Mouse (Mus musculus) mouse embryonic stem cell (cell line): ENCODE measurements around the gene Aamdc.

Experiments
- in situ Hi-C, 2 experiments: fragments of 300-500 bp; cut with MboI; formaldehyde crosslinking; loops; 1 replicate in 1 of 2; 3 replicates in 1 of 2; pipeline ENCODE4 v1.14.3; 2019 to 2020; ENCODE audit warnings: low sequenced_read_pairs in 2 of 2, low pct_unique_long_range_greater_than_20kb in 1 of 2, mixed read lengths in 1 of 2; ENCODE audit not compliant: unreplicated experiment in 1 of 2

The Aamdc gene

DNA sequence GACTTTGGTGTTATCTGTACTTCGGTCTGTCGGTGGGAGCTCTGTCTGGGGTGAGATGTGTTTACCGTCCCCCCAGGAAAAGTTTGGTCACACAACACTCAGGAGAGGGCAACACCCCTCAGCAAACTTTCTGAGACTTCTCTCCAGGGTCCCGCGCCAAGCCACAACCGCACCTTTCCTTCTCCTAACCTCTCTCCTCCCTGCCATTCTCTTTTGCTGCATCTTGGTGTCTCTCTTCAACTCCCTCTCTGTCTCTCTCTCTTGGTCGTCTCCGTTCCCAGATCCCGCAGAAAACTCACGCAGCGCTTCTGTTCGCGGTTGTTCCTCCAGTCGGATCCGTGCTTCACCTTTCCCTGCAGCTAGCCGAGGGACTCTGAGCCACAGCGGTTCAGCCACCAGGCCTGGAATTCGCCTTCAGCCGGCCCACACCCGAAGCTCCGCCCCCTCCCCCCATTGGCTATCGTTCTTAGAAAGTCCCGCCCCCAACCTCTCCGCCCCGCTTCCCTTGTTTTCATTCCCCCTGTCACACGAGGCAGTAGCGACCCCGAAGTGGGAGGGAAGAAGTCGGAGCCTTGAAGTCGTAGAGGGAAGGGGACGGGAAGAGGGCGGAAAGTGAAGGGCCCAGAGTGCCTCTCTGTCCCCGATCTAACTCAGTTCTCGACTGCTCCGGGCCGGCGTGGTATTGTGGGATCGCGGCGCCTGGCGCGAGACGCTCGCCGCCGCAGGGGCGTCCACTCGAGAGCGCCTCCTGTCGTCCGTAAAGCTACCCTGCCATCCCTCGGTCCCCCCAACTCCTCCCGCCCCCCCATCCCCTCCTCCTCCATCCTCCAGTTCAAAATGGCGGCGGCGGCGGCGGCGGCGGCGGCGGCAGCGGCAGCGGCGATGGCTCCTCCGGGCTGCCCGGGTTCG lies at the start of gene Aamdc, which contains the start of gene Rsf1:
Gene Aamdc, minus strand, starts transcription at position 431 of the 909 bp plus-strand sequence.
Gene Rsf1, plus strand, starts transcription at position 823 of the 909 bp plus-strand sequence.
- in situ Hi-C loops, result no loop called here

DNA sequence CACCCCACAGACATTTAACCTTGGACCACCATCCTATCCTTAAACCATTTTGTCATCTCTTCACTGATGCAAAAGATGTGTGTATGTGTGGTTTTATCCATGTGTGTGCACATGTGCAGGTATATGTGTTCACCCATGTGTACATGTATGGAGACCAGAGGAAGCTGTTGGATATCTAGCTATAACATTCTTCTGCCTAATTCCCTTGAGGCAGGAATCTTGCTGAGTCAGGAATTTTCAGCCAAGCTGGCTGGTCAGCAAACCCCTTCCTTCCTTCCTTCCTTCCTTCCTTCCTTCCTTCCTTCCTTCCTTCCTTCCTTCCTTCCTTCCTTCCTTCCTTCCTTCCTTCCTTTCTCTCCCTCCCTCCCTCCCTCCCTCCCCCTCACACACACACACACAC lies 44.1 kb upstream of the Aamdc start:
- in situ Hi-C loops, result no loop called here

DNA sequence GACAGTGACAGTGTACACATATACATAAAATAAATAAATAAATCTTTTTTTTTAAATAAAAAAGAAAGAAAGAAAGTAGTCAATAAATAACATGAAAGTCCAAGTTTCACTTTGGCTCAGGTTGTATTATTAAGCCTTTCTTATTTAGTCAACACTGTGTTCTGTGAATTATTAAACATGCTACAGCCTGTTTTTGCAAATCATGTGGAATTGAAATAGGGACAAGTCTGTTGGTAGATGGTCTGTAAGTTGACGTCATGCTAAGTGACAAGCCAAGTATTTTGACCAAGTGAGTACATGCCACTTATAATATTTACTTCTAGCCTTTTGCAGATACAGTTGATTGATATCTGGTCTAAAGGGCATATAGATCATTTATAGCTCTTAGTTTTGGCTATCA lies 43.4 kb upstream of the Aamdc start:
- in situ Hi-C loops, result no loop called here

DNA sequence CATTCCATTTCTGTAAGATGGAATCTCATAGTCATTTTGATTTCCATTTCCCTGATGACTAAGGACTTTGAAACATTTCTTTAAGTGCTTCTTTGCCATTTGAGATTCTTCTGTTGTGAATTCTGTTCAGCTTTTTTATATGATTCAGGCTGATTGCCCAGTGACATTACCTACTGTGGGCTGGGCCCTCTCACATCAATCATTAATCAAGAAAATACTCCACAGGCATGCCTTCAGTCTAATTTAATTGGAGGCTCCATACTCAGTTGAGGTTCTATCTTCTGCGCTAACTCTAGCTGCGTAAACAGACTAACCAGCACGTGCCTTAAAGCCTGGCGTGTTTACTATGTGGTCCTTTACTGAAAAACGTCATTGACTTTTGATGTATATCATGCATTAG lies 42.0 kb upstream of the Aamdc start:
- in situ Hi-C loops, result no loop called here

DNA sequence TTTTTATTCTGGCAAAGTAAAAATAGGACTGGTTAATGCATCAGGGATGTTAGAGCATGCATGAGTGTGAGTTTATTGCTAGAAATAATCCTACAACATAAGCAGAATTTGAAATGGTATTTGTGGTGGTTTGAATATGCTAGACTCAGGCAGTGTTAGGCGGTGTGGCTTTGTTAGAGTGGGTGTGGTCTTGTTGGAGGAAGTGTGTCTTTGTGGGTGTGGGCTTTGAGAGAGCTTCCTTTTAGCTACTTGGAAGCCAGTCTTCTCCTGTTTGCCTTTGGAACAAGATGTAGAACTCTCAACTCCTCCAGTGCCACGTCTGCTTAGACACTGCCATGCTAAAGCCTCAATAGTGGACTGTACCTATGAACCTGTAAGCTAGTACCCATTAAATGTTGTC lies 19.3 kb upstream of the Aamdc start:
- in situ Hi-C loops, result no loop called here

DNA sequence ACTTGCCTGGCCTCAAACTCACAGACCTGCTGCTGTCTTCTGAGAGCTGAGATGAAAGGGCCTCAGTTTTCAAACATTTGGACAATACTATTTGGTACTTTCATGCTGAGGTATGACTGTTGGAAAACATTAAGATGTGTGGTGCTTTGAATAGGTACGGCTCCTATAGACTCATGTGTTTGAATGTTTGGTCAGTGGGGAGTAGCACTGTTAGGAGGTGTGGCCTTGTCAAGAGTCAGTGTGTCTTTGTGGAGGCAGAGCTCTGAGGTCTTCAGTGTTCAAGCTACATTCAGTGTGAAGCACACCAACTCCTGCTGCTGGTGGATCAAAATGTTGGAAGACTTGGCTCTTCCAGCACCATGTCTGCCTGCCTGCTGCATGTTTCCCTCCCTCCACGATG lies 14.2 kb upstream of the Aamdc start:
- in situ Hi-C loops, result no loop called here

DNA sequence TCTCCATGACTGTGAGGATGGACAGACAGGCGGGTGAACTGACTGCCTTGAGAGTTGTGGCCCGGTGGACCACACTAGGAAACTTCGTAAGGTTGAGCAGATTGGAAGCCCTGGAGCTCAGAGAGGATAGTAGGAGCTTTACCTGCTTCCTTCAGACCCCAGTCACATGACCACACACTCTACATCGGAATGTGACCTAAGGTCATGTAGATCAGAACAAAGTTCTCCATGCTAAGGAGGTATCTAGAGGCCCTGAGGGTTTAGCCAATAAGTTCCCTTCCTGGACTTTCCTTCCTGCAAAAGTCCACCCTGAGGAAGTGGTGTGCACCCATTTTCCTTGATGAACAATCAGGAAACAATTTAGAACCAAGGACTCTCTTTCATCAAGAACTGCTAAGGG lies 13.1 kb upstream of the Aamdc start:
- in situ Hi-C loops, result no loop called here

DNA sequence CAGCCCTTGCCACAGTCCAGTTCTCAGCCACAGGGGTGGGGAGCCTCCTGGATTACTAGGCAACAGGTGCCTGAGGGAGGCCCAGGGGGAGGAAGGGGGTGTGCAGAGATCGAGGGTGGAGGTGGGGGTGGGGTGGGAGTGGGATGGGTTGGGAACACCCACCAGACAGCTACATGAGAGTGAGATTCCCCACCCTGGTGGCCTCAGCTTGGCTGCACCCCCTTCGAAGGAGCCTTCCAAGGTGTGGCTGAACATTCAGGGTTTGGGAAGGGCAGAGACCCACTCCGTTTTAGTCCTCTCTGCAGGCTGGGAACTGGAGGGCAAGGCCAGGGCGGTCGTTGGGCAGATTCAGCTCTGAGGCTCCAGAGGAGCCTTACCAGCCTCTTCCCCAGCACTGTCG lies 12.0 kb upstream of the Aamdc start:
- in situ Hi-C loops, result no loop called here

DNA sequence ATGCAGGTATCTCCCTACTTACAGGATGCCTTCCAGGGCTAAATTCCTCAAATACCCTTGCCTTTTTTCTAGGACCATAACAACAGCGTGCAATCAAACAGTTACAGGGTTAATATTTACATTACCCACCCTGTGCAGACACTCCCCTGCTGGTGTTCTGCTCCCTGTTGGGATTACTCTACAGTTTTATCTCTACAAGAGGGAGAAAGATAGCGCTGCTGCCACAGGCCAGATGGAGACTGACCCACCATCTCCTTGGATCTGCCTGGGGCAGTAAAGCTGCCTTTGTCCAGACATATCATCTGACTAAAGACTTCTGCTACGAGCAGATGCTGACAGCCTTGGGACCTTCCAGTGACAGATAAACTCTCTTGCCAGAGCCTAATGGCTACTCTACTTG lies 11.2 kb upstream of the Aamdc start:
- in situ Hi-C loops, result no loop called here

DNA sequence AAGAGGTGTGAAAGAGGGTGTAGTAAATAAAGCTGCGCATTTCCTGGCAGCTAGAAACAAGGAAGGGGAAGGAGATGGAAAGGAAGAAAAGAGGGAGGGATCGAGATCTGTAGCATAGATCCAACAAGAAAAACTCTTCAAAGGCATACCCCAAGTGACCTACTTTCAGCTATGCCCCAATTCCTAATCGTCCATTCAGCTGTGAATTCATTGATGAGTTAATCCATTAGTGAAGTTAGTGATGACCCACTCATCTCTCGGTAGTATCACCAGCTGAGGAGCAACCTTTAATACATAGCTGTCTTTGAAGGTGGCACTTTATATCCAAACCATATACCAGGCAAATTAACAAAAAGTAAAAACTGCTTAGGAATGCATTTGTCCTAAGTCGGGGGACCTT lies 9.2 kb upstream of the Aamdc start:
- in situ Hi-C loops, result no loop called here

DNA sequence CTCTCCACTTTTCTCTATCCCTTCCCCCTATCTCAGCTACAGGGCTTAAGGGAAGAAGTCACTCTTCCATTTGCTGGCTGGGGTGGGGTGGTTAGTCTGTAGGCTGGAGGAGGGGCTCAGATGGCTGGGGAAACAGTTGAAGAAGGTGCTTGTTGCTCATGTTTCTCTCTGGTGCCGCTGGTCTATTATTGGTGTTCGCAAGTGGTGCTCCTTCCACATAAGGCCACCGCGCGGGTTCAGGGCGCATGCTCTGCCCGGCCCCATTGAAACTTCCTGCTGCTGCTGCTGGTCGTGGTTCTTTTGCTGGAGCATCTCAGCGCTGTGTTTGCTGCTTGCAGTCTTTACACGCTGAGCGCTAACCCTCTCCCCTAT lies 1.5 kb upstream of the Aamdc start:
- in situ Hi-C loops, result no loop called here

DNA sequence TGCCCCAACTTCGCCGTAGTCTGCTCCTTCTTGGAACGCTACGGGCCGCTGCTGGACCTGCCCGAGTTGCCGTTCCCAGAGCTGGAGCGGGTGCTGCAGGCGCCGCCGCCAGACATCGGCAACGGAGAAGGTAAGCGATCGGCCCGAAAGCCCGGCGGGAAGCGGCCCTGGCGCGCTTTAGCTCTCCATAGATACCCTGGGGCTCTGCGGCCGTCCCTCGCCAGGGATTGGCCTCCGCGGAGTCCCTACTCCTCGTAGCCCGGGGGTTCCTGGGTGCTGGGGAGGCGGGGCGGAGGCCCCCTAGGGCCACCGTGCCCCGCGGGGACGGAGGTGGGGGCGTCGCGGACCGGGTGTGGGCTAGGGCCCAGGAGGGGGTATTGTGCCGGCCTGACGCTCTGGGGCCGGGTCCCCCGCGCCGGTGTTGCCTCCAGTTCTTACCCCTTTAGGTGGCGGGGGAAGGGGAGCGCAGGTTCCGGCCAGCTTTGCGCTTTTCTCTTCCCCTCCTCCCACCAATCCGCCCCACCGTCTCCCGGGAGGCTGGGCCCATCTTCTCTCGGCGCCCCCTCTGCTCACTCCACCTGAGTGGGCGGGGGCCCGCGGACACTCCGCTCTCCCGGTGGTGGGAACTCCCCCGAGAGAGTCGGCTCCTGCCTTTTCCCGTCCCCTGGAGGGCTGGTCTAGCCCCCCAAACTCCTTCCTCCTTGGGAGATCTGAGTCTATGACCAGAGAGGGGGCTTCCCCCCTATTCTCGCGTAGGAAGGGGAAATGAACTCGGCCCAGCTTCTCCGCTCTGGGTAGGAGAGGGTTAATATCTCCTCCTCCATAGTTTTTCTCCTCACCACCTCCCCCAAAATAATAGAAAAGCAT lies 912 bp upstream of the Aamdc start:
- in situ Hi-C loops, result no loop called here

DNA sequence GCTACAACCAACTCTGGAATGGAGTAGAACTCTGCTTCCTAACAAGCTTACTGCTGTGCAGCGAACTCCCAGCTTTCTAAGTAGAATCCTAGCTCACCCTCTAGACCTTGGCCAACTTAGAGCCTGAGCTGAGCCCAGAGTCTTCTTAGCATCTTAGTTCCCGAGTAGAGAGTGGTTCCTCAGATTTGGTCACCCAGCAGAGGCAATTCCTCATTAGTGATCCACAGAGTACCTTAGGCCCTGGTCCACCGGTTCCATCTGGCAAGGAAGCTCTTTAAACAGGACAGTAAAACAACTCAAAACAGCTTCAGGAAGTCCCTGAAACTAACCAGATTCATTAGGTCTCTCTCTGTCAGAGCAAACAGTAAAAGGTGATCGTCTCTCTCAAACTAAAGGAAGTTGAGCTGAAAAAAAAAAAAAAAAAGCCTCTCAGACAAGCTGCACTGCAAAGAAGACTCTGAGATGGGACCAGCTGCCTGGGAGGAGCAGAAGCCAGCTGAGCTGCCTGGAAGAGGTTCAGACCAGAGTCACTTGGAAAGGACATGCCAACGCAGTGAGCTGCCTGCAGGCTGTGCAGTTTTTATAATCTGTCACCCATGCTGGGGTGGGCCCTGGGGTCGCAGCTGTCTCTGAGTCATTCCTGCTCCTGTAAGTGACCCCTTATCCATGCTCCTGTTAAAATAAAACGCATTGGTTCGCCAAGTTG lies 783 bp downstream of the Aamdc start:
- in situ Hi-C loops, result no loop called here

DNA sequence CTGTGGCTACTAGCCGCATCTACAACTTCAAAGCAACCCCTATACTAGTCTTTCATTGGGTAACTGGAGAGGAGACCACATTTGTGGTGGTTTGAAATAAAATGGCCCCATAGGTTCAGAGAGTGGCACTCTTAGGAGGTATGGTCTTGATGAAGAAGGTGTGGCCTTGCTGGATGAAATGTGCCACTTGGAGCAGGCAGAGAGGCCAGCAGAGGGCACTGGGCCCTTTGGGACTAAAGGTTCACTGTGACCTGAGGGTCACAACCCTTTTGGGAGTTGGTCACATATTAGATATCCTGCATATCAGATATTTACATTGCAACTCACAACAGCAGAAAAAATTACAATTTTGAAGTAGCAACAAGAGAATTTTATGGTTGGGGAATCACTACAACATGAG lies 8.9 kb downstream of the Aamdc start:
- in situ Hi-C loops, result no loop called here

DNA sequence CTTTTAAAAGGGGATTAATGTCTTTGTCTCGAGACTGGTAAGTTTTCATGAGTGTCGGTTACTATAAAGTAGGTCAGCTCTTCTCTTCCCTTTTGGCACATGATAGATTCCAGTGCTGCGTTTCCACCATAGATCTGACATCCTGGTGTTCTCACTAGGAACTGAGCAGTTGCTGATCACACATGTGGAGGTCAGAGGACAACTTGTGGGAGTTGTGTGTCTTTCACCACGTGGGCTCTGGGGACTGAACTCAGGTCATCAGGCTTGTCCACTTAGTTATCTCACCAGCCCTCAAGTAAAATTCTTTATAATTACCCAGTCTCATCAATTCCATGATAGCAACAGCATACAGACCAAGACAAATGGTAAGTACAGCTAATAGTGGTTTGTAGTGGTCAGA lies 9.9 kb downstream of the Aamdc start:
- in situ Hi-C loops, result no loop called here

DNA sequence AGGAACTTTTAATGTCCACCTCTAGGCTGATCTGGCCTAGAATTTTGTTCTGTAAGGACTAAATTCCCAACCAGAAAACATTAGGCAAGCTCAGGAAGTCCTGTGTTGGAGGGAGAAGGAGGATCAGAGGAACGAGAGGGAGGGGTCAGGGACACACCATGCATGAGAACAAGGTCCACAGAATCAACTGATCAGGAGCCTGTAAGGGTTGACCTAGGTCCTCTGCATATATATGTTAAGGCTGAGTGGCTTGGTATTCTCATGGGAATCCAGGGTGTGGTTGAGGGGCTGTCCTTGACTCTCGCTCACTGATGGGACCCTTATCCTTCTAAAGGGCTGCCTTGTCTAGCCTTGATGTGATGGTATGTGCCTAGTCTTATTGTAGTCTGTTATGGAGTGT lies 15.7 kb downstream of the Aamdc start:
- in situ Hi-C loops, result no loop called here

DNA sequence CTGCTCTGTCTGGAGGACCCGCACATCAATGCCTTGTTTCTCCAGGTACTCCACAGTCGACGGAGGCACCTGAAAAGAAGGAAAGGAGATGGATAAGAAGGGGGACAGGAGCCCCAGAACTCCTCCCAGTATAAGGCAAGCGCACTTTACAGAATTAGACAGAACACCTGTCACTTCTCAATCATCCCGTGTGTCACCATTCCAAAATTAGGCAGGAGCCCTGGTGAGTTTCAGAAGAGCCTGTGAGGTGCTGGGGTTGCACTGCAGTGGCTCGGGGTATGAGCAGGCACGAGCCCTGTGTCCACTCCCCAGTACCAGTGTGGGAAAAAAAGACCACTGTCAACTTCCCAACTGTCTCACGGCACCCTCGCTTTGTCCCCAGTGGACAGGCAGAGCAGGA lies 28.6 kb downstream of the Aamdc start:
- in situ Hi-C loops, result no loop called here

DNA sequence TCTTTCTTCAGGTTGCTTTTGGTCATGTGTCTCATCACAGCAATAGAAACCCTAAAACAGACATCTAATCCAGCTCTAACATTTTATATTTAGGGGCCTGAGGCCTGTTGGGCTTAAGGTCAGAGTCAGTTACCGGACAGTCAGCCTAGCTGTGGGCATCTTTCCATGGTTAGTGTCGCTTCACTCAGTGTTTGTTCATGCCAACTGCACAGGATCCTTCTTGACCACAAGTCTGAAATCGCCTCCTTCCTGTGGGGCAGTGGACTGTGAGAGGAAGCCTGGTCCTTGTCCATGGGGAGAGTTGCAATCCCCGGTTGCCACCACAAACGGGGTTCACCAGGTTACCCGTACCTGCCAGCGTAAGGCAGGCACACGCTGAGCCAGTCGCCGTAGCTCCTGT lies 30.0 kb downstream of the Aamdc start:
- in situ Hi-C loops, result no loop called here

DNA sequence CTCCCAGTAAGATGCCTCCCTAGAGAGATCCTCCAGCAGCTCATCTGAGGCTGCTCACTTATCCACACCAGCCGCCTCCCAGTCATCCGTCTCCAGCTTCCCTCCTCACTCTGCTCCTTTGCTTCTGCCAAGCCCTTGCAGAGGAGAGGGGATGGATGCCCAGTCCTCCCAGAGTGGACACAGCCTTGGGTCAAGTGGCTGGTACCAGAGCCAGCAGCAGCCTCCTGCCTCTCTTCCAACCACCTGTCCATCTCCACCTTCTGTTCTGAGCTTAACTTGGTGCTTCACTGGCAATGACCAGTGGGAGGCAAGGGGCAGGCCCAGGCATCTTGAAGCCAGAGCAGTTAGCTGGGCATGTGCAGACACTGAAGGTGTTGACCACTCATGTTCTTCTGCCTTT lies 32.8 kb downstream of the Aamdc start:
- in situ Hi-C loops, result no loop called here
